Mouse (Mus musculus) embryonic stem cell, embryonic (primary cell): ENCODE measurements around the gene Smarcd1.

Experiments used
- CTCF ChIA-PET, 4 experiments: fragments of 300-600 bp in 2 of 4; fragments of 350-600 bp in 2 of 4; sonication (Branson Sonifier 250); formaldehyde crosslinking; loops; one replicate each; lab custom pipeline; 2022; ENCODE audit warnings: inconsistent platforms in 2 of 4; lab: Charles Lee
- POLR2A ChIA-PET, 4 experiments: fragments of 300-600 bp in 2 of 4; fragments of 350-600 bp in 2 of 4; sonication (Branson Sonifier 250); formaldehyde crosslinking; loops; one replicate each; lab custom pipeline; 2022; ENCODE audit warnings: antibody characterized with exemption in 4 of 4, inconsistent platforms in 1 of 4; lab: Charles Lee

Gene Smarcd1

GRCm38 (mm10) chr15:99700219-99701106, 1.5 kb upstream of the Smarcd1 start:
- POLR2A ChIA-PET = interaction anchor here in 2 of 4 experiments (0.6 to 10.1 kb wide), 14 partner anchors 8 to 819 kb away, joined by 3 to 118 read pairs (median 4); partner anchors contain the start of genes Cox14 (in 1 of the 2), Gpd1 (in 1 of the 2) and Racgap1 (in 1 of the 2)
- CTCF ChIA-PET = interaction anchor here in 3 of 4 experiments (0.6 to 4.0 kb wide), 9 partner anchors 12 to 285 kb away, joined by 3 to 16 read pairs (median 4); partner anchors contain the start of genes Asic1 (in 1 of the 3) and Cox14 (in 1 of the 3)

GRCm38 (mm10) chr15:99701640-99701998, 310 bp upstream of the Smarcd1 start:
- POLR2A ChIA-PET = interaction anchor here in 2 of 4 experiments (0.6 to 10.1 kb wide), 6 partner anchors 11 to 266 kb away, joined by 3 to 118 read pairs (median 10); partner anchors contain the start of genes Cox14 (in 1 of the 2) and Gpd1 (in 1 of the 2)

GRCm38 (mm10) chr15:99703104-99703503, 1.2 kb downstream of the Smarcd1 start:
- CTCF ChIA-PET = interaction anchor here in 3 of 4 experiments (1.1 to 4.0 kb wide), 8 partner anchors 12 to 107 kb away, joined by 4 to 92 read pairs (median 24); partner anchors contain the start of genes Cox14 (in 2 of the 3) and Gpd1 (in 1 of the 3)
- POLR2A ChIA-PET = interaction anchor here in 3 of 4 experiments (0.7 to 10.1 kb wide), 8 partner anchors 10 to 172 kb away, joined by 3 to 118 read pairs (median 14); partner anchors contain the start of genes Cox14 (in 2 of the 3), Gpd1 (in 1 of the 3) and Lima1 (in 1 of the 3)

More at GRCm38 (mm10) chr15:99701640-99701998, 310 bp upstream of the Smarcd1 start:
- CTCF ChIA-PET = interaction anchor here in 2 of 4 experiments (1.0 to 4.0 kb wide), 5 partner anchors 10 to 24 kb away, joined by 3 to 16 read pairs (median 4); partner anchors contain the start of gene Cox14 (in 1 of the 2)

GRCm38 (mm10) chr15:99703676-99704040, 1.7 kb downstream of the Smarcd1 start:
- POLR2A ChIA-PET = interaction anchor here (0.6 to 10.1 kb wide), 29 partner anchors 10 to 1077 kb away, joined by 3 to 118 read pairs (median 4); partner anchors contain the start of genes Cox14 (in 2 of the 4), Gpd1 (in 2 of the 4), Aqp6 (in 1 of the 4) and Lima1 (in 1 of the 4)
- CTCF ChIA-PET = interaction anchor here in 3 of 4 experiments (0.5 to 4.1 kb wide), 16 partner anchors 11 to 590 kb away, joined by 3 to 92 read pairs (median 15); partner anchors contain the start of genes Cox14 (in 3 of the 3) and Gpd1 (in 1 of the 3)

- CTCF ChIA-PET = interaction anchor here (0.5 to 4.1 kb wide), 31 partner anchors 11 to 1072 kb away, joined by 3 to 92 read pairs (median 4); partner anchors contain the start of genes Cox14 (in 3 of the 4), Asic1 (in 1 of the 4) and Gpd1 (in 1 of the 4)
- POLR2A ChIA-PET = interaction anchor here (0.6 to 10.1 kb wide), 44 partner anchors 11 to 1611 kb away, joined by 3 to 118 read pairs (median 4); partner anchors contain the start of genes Cox14 (in 3 of the 4), Gpd1 (in 2 of the 4), Racgap1 (in 2 of the 4) and Aqp6 (in 1 of the 4)
These were observed 2.2 kb downstream of the Smarcd1 start for GRCm38 (mm10) chr15:99704041-99704681.

GRCm38 (mm10) chr15:99704881-99705280, 3.0 kb downstream of the Smarcd1 start:
- POLR2A ChIA-PET = interaction anchor here (0.6 to 10.1 kb wide), 44 partner anchors 7 to 1610 kb away, joined by 3 to 118 read pairs (median 5); partner anchors contain the start of genes Cox14 (in 3 of the 4), Gpd1 (in 2 of the 4), Racgap1 (in 2 of the 4) and Aqp6 (in 1 of the 4)

GRCm38 (mm10) chr15:99705440-99706048, 3.6 kb downstream of the Smarcd1 start, which contains the start of gene Gm17349:
TSS of gene Gm17349 (minus strand) at chr15:99705490.
- ChIA-PET CTCF (interaction anchor here (0.5 to 4.1 kb wide), 46 partner anchors 8 to 1545 kb away, joined by 3 to 92 read pairs (median 6); partner anchors contain the start of genes Cox14 (in 4 of the 4), Gpd1 (in 2 of the 4), Asic1 (in 1 of the 4) and Dip2b (in 1 of the 4)), POLR2A (interaction anchor here (0.5 to 10.1 kb wide), 45 partner anchors 8 to 675 kb away, joined by 3 to 118 read pairs (median 4); partner anchors contain the start of genes Cox14 (in 3 of the 4), Gpd1 (in 2 of the 4), Aqp6 (in 1 of the 4) and Asic1 (in 1 of the 4))

More at GRCm38 (mm10) chr15:99704881-99705280, 3.0 kb downstream of the Smarcd1 start:
- CTCF ChIA-PET = interaction anchor here (0.5 to 4.1 kb wide), 35 partner anchors 8 to 1073 kb away, joined by 3 to 92 read pairs (median 4); partner anchors contain the start of genes Cox14 (in 3 of the 4), Asic1 (in 1 of the 4) and Gpd1 (in 1 of the 4)

- CTCF ChIA-PET = interaction anchor here (0.6 to 1.8 kb wide), 7 partner anchors 16 to 264 kb away, joined by 3 to 6 read pairs (median 4); no protein-coding TSS in a partner anchor
- POLR2A ChIA-PET = interaction anchor here in 3 of 4 experiments (0.6 to 10.1 kb wide), 9 partner anchors 7 to 281 kb away, joined by 3 to 90 read pairs (median 4); partner anchors contain the start of genes Cox14 (in 2 of the 3), Gpd1 (in 1 of the 3) and Racgap1 (in 1 of the 3)
These were observed 6.2 kb downstream of the Smarcd1 start for GRCm38 (mm10) chr15:99708176-99708575.

GRCm38 (mm10) chr15:99710221-99711190, 8.6 kb downstream of the Smarcd1 start:
- ChIA-PET POLR2A (interaction anchor here in 3 of 4 experiments (0.5 to 10.6 kb wide), 14 partner anchors 6 to 262 kb away, joined by 3 to 95 read pairs (median 4); partner anchors contain the start of genes Cox14 (in 3 of the 3), Racgap1 (in 2 of the 3), Asic1 (in 1 of the 3) and Gm17349 (in 1 of the 3)), CTCF (interaction anchor here in 3 of 4 experiments (0.7 to 8.0 kb wide), 5 partner anchors 14 to 113 kb away, joined by 3 to 131 read pairs (median 15); partner anchors contain the start of gene Cox14 (in 3 of the 3))

GRCm38 (mm10) chr15:99711491-99711890, 9.6 kb downstream of the Smarcd1 start:
- POLR2A ChIA-PET = interaction anchor here in 3 of 4 experiments (0.5 to 10.6 kb wide), 17 partner anchors 7 to 226 kb away, joined by 3 to 95 read pairs (median 4); partner anchors contain the start of genes Cox14 (in 3 of the 3), Racgap1 (in 2 of the 3), Asic1 (in 1 of the 3) and Gm17349 (in 1 of the 3)
- CTCF ChIA-PET = interaction anchor here (0.5 to 8.0 kb wide), 9 partner anchors 9 to 114 kb away, joined by 3 to 131 read pairs (median 4); partner anchors contain the start of genes Cox14 (in 3 of the 4) and Smarcd1 (in 1 of the 4)

GRCm38 (mm10) chr15:99712666-99713559, 11.0 kb downstream of the Smarcd1 start:
- ChIA-PET POLR2A (interaction anchor here (0.5 to 10.6 kb wide), 13 partner anchors 9 to 180 kb away, joined by 3 to 95 read pairs (median 5); partner anchors contain the start of genes Cox14 (in 3 of the 4), Asic1 (in 1 of the 4), Gm17349 (in 1 of the 4) and Smarcd1 (in 1 of the 4)), CTCF (interaction anchor here in 3 of 4 experiments (0.6 to 8.0 kb wide), 11 partner anchors 8 to 1386 kb away, joined by 3 to 131 read pairs (median 6); partner anchors contain the start of genes Cox14 (in 3 of the 3) and Gm17349 (in 1 of the 3))

- ChIA-PET POLR2A (interaction anchor here in 2 of 4 experiments (1.2 to 10.6 kb wide), 4 partner anchors 9 to 58 kb away, joined by 6 to 95 read pairs (median 84); partner anchors contain the start of genes Cox14 (in 2 of the 2), Gm17349 (in 1 of the 2) and Smarcd1 (in 1 of the 2)), CTCF (interaction anchor here in 3 of 4 experiments (0.5 to 8.0 kb wide), 9 partner anchors 9 to 117 kb away, joined by 3 to 131 read pairs (median 12); partner anchors contain the start of genes Cox14 (in 3 of the 3) and Gm17349 (in 1 of the 3))
These were observed 11.6 kb downstream of the Smarcd1 start for GRCm38 (mm10) chr15:99713569-99713968.

- POLR2A ChIA-PET = interaction anchor here (0.5 to 10.6 kb wide), 15 partner anchors 8 to 705 kb away, joined by 3 to 95 read pairs (median 3); partner anchors contain the start of genes Gm17349 (in 4 of the 4), Cox14 (in 3 of the 4) and Smarcd1 (in 1 of the 4)
- CTCF ChIA-PET = interaction anchor here (0.5 to 8.0 kb wide), 39 partner anchors 9 to 661 kb away, joined by 3 to 131 read pairs (median 4); partner anchors contain the start of genes Cox14 (in 4 of the 4) and Gm17349 (in 2 of the 4)
These were observed 12.3 kb downstream of the Smarcd1 start for GRCm38 (mm10) chr15:99714206-99714605.
